Mouse (Mus musculus): ENCODE measurements around the gene Psg17.
"Not testable (repeated sequence)": the region's sequence is repeated elsewhere in the genome, so short reads cannot be mapped to it uniquely, and the experiment has no call there.

The Psg17 gene

DNA sequence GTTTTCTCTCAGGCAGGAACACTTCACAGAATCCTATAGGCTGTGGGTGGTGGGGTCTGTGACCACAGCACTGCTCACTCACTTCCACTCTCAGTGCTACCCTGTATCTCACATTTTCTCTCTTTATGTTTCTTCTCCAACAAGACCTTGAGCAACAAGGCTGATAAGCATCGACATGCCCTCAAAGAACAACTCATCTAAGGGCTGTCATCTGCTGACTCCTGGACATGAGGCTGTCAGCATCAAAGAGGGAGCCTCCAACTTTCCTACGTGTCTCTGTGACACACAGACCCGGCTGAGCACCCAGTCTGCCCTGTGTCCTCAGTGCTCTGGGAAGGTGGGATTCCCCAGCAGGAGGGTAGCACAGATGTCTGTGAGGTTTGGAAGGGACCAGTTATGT, at the start of gene Psg17:
Psg17 (minus strand) TSS at position 101 of the 400 bp plus-strand sequence.
- DNase-seq, result no peak

DNA sequence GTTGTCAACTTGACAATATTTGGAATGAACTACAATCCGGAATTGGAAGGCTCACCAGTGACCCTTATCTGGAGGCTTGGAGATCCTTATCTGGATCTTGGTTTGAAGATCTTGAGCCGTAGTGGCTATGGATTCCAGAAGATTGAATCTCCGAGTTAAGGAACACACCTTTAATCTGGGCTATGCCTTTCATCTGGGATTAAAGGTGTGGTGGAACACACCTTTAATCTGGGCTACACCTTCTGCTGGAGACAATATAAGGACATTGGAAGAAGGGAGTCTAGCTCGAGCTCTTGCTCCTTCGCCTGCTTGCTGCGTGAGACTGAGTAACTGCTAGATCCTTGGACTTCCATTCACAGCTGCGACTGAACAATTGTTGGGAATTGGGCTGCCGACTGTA, 49.6 kb upstream of the Psg17 start, which contains the start of gene Pglyrp1:
Pglyrp1 (plus strand) TSS at position 301 of the 400 bp plus-strand sequence.
- DNase-seq, result not testable (repeated sequence)

DNA sequence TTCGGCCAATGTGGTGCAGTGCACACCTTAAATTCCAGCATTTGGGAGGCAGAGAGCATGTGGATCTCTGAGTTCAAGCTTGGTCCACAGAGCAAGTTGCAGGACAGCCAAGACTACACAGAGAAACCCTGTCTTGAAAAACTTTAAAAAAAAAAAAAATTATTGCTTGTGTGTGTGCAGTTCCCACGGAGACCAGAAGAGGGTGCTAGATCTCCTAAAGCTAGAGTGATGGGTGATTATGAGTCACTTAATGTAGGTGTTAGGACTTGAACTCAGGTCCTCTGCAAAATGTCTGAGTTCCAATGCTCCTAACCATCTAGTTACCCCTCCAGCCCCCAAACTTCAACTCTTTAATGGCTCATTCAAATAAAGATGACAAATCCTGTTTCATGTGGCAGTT, 47.1 kb upstream of the Psg17 start:
- no peak for DNase-seq

DNA sequence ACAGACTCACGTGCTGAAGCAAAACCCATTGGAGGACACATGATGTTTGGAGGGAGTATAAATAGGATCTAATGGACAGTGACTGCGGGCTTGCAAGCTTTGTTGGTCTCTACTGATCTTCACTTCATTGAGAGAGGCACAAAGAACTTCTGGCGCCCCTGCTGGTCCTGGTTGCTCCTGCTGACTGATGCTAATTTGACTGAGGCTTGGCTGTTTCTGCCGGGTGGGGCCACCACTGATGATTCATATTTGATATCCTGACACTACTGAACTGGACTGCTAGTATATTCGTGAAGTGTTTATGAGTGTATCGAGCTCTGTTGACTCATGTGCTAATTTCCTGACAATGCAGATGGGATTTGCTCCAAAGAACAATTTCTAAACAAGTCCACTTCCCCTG, 41.4 kb upstream of the Psg17 start:
- DNase-seq, result no peak

DNA sequence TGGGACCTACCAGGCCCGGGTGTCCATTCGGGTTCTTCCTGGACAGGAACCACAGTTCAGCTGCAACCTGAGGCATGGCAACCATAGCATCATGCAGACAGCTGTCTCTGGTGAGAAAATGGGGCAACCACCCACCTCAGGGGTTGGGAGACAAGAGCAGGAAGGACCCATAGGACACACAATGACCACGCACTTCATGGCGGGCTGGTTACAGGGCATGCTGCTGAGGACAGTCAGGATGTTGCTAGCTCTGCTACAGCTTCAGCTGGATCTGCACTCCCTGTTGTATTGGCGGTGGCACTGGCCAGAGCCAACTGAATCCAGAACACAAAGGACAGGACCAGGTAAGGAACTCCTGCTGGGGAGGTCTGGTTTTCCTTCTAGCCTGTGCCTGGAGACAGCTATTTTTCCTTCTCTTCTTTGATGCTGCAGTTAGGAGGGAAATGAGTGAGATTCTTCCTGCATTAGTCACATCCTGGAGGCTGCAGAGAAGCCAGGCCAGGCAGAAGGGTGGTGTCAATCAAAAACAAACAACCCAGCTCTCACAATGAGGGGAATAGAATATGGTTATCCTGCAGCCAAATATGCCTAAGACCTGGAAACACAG, 37.0 kb upstream of the Psg17 start:
- no peak for DNase-seq

DNA sequence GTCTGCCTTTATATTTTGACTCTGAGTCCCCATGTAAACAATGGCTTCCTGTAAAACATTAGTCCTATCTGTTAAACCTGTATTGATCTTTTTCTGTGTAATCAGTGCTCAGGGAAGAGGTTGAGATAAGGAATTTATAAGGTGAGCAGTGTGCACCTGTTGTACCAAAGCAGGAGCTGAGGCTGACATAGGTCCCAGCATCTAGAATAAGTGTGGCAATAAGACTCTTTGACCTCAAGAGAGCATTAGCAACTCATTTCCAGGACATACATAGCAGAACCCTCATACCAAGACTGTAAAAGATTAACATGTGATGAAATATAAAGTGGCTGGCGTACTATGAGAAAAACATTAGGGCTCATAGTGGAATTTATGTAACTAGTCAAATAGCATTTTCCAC, 27.0 kb upstream of the Psg17 start:
- DNase-seq, result no peak

DNA sequence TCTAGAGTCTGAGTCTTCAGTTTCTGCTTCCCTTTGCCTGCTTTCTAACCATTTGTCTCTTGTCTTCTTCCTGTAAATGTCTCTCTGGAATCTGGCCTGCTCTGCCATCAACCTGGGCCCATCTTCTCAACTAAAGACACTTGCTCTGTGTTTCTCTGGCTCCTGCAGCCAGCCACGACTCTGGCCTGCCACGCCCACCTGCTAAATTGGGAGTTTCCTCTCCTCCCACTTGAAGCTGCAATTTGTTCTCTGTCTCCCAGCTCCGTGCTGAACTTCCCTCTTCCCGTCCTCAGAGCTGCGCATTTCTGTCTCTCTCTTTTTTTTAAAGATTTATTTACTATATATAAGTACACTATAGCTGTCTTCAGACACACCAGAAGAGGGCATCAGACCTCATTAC, 23.4 kb upstream of the Psg17 start:
- no peak for DNase-seq

DNA sequence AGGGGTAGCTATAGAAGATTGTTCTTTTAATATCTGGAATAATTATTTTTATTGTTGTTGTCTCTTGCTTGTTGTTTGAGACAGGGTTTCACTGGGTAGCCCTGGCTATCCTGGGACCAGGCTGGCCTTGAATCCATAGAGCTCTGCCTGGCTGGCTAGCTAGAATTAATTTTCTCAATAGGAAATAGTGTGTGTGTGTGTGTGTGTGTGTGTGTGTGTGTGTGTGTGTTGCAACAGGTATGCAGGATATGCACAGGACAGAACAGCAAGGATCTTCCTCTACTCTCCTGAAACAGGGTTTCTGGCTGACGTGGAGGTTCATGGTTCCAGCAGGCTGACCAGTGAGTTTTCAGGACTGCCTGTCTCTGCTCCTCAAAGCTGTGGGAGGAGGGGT, 19.8 kb upstream of the Psg17 start:
- DNase-seq, result no peak

DNA sequence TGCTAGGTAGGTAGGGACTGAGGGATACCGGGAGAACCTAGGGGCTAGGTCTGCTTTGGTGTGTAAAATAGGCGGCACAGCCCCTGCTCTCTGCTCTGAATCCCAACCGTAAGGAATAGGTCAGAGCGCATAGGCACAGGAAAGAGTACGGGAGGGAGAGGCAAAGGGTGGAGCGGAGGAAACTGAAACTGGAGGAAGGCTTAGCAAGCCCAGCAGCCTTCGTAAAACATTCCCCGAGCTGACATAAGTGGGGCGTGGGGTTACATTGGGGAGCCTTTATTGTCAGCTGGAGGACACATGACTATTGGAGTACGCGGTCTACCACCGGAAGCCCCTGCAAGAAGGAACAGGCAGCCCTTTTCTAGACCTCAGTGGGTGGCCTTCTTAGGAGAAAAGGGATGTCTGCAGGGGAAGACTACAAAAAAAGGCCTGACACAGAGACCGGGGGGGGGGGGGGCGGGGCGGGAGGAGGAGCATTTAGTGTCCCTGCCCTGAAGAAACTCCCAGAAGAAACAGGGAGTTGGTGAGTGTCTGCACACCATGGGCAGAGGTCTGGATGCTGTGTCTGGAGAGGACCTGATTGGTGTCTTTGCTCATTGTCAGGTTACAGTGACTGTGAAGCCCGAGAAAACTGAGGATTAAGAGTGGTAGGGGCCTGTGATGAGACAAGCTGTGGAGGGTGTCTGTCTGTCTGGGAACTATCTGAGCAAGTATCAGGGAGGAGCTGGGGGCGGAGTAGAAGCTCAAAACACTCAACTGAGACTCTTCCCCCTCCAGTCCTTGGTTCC, 19.2 kb upstream of the Psg17 start:
- DNase-seq, result peak; percentile 21 to 28

DNA sequence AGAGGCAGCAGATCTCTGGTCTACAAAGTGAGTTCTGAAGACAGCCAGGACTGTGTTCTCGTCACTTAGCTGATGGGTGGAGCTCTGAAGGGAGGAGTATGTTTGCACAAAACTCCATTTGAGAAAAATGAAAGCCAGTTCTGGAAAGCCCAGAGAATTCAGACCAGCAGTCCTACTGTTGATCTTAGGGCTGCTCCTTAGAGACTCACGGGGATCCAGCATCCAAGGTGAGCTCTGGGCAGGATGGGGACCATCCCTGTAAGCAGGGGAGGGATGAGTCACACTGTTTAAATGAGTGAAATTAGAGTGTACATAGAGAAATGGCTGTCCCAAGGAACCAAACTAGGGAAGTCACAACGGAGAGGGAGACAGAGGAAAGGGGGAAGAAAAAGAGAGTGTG, 18.5 kb upstream of the Psg17 start, which contains the start of gene Mill2:
Mill2 (plus strand) TSS at position 102 of the 400 bp plus-strand sequence.
- DNase-seq, result peak in 1 of 2 experiments; percentile 7

DNA sequence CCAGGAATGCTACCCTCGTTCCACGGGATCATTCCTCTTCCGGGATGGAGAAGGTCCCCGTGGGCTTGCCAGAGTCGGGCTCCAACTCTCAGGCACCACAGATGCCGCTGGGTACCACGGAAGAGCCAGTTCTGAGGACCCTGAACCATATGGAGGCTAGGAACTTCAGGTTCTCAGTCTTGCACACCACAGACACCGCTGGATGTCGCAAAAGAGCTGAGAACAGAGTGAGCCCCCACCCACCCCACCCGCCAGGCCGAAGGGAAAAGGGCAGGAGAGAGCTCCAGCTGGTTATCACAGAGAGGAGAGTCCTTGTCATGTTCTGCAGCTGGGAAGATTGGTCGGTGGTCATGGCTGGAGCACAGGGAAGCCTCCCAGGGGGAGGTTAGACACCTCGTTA, 10.9 kb upstream of the Psg17 start:
- no peak for DNase-seq

DNA sequence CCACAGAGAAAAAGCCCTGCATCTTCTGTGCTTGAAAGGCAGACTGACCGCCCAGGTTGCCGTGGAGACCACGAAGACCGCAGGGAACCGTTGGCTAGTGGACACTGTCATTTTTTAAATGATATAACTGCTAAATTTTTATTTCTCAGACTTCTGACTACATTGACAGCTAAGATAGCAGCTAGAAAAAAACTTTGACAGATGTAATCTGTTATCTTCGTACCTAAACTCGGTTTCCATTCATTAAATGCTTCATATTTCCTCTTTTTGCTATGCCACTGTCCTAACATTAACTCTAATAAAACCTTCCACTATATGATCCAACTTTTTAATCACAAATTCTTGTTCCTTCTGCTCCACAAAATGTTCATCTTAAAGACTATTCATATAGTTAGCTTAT, 8.1 kb upstream of the Psg17 start:
- DNase-seq, result no peak

DNA sequence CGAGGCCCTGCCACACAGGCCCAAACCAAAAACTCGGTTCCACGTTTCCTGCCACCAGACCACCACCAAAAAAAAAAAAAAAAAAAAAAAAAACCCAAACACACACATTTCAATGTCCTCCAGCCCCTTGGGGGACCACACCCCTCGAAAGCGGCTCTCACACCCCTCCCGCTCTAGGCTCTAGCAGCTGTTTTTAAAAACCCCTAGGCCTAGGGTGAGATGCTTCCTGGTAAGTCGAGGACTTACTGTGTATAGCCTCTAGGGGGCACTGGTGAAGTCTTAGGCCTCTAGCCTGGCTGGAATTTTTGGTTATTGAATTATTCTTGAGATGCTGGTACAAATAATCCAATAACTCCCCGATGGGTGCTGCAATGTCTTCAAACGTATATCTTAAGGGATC, 7.2 kb upstream of the Psg17 start:
- DNase-seq, result no peak

DNA sequence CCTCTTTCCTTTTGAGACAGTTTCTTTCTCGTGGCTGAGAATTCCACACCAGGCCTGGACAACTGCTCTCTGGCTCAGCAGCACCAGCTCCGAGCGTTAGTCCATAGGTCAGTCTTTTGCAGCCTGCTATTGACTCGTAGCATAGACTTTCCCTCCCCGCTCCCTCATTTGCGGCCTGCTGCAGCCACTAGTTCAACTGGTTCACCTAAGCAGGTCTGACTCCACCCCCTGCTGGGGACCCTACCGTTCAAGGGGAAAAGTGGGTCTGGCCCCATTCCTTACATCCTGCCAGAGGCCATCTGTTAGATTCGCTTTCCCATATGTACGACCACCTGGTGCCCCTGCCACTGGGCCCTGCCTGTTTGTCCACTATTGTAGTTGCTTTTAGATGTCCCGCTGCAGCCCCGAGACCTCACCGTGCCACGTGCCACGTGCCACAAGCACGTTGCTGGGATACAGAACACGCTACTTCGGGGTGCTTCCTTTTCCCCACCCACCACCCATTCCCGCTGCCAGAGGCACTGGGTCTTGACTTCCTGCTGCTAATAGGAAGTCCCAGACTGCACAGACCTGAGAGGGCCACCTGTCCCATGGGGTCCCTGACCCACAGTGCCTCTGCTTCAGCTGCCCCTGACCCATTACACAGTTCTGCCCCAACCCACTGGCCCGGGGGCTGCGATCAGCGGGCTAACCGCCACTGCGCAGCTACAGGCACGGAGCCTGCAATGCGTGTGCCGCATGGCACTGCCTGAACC, 6.6 kb upstream of the Psg17 start:
- no peak for DNase-seq

DNA sequence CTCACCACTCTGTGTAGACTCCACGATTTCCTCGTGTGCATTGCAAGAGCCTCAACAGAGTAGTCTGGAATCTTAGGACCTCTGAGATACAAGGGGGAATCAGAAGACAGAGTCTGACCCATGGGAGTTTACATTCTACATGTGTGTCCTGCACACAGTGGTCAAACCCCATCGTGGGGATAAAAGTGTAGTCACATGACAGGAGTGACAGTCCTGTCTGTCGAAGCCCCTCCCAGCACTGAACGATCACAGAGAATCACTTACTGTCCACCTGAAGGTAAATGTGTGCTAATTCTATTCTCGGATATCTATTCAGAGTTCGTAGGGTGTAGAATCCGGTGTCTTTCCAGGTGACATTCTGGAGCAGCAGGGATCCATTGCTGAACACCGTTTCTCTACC, 3.1 kb downstream of the Psg17 start:
- no peak for DNase-seq

DNA sequence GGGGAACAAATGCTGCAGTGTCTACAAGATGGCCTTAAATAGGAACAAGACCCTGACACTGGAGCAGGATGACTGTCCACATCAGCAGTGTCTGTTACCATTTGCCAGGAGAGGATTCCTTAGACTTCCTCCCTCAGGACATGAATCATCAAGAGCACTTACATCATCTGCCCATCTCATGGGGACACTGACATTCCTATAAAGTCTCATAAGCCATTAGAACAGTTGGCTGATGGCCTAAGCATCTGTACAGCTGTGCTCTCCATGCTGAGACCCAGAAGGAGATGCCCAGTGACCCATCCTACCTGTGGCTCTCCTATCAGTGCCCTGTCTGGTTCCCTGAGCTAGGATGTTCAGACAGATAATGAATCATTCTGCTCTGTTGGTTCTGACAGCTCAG, 17.9 kb downstream of the Psg17 start:
- DNase-seq, result no peak

DNA sequence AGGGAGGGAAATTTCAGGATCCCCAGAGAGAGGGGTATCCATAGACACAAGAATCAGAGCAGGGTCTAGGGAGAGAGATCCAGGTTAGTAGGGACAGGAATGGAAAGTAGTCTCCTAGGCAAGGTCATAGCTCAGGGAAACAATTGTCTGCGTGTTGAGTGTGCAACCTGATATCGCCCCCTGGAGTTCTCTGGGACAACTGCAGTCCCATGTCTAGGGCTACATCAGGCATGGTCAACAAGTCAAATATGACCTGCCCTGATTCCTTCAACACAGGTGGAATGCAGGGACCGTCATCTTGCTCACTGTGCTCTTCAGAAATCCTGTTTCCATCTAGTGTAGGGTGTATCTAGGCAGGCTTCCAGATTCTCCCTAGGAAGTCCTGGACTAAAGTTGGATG, 22.3 kb downstream of the Psg17 start:
- DNase-seq, result no peak

DNA sequence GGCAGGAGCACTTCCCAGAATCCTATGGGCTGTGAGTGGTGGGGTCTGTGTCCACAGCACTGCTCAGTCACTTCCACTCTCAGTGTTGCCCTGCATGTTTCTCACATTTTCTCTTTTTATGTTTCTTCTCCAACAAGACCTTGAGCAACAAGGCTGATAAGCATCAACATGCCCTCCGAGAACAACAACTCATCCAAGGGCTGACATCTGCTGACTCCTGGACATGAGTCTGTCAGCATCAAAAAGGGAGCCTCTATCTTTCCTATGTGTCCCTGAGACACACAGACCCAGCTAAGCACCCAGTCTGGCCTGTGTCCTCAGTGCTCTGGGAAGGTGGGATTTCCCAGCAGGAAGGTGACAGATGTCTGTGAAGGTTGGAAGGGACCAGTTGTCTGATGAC, 23.0 kb downstream of the Psg17 start, which contains the start of gene Psg19:
Psg19 (minus strand) TSS at position 101 of the 400 bp plus-strand sequence.
- DNase-seq, result no peak

DNA sequence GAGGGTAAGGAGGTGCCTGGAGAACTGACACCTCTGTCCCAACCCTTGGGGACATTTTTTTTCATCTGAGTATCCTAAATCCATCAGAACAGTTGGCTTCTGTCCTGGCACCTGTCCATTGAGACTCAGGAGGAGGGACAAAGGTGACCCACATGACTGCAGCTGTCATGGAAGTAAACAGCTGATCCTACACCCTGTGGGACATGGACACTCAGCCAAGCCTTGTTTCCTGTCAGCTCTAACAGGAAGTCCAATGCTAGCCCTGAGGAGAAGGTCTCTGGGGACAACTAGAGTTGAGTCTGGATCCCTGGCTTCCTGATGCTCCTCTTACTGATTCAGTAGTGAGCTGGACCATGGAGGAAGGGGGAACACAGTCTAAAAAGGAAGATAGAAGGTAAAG, 30.7 kb downstream of the Psg17 start:
- DNase-seq, result not testable (repeated sequence)

DNA sequence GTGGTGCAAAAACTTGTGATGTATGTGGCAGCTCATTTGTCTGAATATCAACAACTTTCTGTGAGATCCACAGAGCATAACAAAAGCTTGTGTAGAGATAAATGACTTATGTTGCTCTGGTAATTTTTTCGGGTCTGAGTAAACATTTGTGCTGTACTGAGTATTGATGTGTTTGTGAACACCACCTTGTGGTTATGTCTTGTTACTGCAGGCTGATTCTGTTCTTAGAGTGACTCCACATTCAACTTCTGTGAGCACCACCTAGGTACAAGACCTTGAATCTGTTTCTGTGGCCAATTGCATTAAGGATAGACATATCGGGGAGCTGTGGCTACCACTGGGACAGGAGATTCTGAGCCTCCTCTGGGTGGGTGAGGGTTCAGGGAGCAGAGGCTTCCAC, 40.1 kb downstream of the Psg17 start:
- not testable (repeated sequence) for DNase-seq

DNA sequence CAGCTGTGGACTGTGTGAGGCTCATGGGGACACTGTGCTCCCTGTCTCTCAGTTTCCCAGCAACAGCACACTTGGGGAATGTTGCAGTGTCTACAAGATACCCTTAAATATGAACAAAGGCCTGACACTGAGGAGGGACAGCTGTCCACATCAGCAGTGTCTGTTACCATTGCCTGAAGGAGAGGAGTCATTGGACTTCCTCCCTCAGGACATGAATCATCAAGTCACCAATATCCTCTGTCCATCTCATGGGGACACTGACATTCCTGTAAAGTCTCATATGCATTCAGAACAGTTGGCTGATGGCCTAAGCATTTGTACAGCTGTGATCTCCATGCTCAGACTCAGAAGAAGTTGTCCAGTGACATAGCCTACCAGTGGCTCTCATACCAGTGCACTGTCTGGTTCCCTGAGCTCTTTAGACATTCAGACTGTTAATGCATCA, 42.0 kb downstream of the Psg17 start:
- DNase-seq, result no peak

Data from cerebellum, postnatal 36 days (tissue).